Mouse (Mus musculus) megakaryocyte, adult 5-6 weeks (primary cell): ENCODE measurements around the gene Slc16a5. TPM values are rescaled to one million over a fixed set of nuclear protein-coding genes. Genes with fewer than 3 reads are reported as not detected.

Experiments used
- ATAC-seq: 2 replicates; pipeline ENCODE4 v1.8.0; 2016; ENCODE audit warnings: mild to moderate bottlenecking, inconsistent platforms; ENCODE audit not compliant: poor library complexity, severe bottlenecking
- total RNA-seq, 2 experiments: library from RNA; stranded (forward) in 1 of 2; stranded (reverse) in 1 of 2; fragments of 153-499, 151-499 nt in 1 of 2; fragments of 221-1000, 200-1000 nt in 1 of 2; gene quantifications; 2 replicates each; pipeline versions ENCODE4 v1.2.3 to v1.2.4; 2015 to 2017

Slc16a5 gene
- 0.09 and 0.42 TPM in 2 replicates for total RNA-seq (2015)
- 0.08 and 0.15 TPM in 2 replicates for total RNA-seq (2017)

DNA sequence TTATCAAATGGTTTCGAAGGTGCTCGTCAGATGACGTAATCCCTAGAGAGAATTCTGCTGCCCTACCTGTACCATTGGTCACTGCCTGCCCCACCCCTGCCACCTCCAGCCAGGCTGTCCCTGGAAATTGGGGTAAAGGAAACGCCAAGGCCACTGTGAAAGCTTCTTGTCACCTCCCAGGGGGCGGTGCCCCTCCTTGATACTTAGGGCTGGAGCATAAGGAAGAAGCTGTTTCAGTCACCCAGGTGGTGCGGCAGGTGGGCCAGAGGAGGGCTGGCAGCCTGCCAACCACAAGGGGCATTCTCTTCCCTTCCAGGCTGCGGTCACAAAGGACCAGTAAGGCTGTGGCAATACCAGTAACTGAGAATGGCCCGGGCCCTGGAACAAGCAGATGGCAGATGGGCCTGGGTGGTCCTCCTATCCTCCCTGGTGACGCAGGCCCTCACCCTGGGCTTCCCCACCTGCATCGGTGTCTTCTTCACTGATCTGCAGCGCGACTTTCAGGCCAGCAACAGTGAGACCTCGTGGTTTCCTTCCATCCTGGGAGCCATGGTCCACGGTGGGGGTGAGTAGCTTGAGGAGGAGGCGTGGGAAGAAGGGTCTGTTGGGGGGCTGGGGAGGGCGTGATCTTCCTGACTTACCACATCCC lies at the start of gene Slc16a5:
TSS of gene Slc16a5 (plus strand) at position 232 of the 649 bp plus-strand sequence.
- ATAC-seq, result no peak

DNA sequence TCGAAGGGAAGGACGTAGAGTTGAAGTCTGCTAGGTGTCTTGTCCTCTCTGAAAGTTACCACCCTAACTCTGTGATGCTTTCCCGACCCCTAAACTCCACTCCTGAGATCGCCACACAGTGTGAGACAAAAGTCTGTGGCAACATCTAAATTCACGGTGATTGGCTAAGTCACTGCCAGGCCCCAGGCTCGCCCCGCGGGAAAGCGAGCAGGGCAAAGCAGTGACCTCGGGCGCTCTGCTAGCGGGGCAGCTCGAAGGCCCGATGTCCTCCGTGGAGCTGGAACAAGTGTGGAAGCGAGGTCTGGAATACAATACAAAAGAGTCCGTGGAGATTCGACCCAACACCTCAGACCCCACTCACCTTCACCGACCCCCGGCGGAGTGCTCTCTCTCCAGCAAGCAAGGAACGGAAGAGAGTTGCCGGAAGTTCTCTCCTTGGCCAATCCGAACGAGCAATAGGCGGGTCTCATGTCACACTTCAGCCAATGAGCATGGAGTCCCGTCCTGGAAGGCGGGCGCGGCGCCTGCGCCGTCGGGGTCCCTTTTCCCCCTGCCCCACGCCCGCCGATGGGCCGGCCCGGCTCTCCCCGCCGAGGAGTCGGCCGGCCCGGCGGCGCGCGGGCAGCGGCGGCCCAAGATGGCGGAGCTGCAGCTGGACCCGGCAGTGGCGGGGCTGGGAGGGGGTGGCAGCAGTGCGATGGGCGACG lies 42.6 kb upstream of the Slc16a5 start, which contains the start of the genes Atp5h and Kctd2:
TSS of gene Atp5h (minus strand) at position 432 of the 707 bp plus-strand sequence.
TSS of gene Kctd2 (plus strand) at position 598 of the 707 bp plus-strand sequence.
- peak; percentile 98 for ATAC-seq

DNA sequence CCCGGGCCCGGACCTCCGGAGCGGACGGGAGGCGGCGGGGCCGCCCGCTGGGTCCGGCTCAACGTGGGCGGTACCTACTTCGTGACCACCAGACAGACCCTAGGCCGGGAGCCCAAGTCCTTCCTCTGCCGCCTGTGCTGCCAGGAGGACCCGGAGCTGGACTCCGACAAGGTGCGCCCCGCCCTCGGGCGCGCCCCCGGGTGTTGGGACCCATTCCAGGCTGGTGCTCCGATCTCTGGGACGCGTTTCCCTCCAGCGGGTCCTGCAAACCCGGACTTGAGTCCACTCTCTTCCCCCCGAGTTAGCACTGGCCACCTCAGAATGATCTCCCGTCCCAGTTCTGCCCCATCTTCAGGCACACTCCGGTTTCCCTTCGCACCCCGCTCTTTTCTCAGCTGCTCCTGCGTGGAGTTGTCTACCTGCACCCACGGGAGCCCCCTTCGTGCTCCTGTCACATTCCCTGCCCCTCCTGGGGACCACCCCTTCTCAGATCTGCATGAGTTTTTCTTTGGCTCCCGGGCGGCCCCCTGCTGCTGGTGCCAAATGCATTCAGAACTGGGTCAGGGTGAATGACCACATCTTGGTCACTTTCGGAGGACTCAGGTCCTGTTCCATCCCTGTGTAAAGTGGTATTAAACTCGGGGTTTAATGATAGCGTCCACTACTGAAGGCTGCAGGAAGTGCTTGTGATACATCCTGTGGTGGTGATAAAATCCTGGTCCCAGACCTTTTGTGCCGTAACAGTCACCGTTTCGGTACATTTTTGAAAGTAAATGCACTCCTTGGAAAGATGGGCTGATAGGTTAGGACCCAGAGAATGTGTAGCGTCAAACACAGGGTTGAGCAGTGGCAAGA lies 41.7 kb upstream of the Slc16a5 start:
- no peak for ATAC-seq

DNA sequence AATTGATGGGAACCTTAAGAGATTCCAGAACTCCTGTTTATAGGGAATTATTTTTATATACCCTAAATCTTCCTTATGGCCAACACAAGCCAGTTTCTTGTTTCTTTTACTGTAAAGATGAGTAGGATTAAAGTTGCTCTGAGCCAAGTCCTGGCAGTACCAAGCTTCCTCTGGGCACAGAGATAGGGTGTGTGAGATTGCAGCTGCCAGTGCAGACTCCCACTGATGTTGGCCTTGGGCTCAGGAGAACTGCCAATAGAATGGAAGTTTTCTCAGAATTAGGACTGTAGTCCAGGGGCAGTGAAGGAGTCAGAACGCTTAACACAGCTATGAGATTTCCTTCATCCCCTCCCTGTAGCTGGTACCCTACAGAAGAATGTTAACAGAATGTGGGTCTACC lies 40.9 kb upstream of the Slc16a5 start:
- ATAC-seq, result no peak

DNA sequence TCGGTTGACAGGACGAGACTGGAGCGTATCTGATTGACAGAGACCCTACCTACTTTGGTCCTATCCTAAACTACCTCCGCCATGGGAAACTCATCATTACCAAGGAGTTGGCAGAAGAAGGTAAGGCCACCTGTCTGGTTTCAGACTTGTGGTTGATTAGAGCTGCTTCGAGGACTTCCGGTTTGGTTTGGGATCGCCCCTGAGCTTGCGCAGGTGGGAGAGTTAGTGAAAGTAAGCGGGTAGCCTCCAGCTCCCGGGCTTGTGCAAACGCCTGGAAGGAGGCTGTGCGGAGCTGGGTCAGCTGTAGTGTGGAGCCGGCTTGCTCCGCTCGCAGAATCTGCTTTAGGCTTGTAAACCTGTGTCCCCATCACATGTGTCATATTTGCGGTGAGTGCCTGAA lies 40.3 kb upstream of the Slc16a5 start:
- ATAC-seq, result no peak

DNA sequence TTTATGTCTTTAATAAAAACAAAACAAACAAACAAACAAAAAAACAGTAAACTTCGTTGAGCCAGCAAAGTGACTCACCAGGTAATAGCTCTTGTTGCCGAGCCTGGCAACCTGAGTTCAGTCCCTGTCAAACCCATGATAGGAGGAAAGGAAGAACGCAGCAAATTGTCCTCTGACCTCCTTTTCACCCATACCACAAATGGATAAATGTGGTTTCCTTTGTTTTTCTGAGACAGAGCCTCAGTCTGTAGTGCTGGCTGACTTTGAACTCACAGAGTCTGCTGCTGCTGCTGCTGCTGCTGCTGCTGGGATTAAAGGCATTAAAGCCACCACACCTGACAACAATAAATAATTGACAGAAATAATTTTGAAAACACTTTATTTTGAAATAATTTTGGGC lies 39.2 kb upstream of the Slc16a5 start:
- no peak for ATAC-seq

DNA sequence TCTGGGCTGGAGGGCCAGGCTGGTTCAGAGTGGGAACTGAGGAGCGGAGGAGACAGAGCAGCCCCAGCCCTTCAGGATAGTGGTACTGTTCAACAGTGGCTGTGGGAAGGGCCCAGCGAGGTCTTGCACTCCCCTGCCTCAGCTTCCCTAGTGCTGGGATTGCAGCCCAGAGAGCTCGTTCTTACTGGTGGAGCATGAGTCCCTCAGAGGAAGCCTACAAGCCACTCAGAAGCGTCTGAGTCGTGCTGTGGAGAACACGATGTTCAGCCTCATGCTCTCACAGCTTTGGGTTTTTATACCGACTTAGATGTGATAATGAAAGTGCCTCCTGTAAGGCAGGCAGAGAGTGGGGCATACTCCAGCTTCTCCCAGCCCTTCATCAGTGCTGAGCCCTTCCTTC lies 37.6 kb upstream of the Slc16a5 start:
- ATAC-seq, result no peak

DNA sequence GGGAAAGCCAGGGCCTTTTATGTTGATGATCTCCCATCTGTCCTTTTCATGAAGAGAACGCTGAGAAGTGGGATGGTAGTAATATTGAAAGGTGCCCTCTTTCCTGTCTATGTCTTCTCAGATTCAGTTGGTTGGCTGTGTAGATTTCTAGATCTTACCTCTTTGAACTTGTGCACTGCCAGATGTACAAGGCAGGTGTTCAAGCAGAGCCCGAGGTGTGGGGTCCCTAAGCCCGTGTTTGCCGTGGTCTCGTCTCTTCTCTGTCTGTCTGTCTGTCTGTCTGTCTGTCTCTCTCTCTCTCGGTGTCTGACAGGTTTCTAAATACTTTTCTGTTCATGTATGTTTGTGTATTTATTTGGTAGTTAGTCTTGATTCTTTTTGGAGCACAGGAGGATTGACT lies 36.6 kb upstream of the Slc16a5 start:
- ATAC-seq, result no peak

DNA sequence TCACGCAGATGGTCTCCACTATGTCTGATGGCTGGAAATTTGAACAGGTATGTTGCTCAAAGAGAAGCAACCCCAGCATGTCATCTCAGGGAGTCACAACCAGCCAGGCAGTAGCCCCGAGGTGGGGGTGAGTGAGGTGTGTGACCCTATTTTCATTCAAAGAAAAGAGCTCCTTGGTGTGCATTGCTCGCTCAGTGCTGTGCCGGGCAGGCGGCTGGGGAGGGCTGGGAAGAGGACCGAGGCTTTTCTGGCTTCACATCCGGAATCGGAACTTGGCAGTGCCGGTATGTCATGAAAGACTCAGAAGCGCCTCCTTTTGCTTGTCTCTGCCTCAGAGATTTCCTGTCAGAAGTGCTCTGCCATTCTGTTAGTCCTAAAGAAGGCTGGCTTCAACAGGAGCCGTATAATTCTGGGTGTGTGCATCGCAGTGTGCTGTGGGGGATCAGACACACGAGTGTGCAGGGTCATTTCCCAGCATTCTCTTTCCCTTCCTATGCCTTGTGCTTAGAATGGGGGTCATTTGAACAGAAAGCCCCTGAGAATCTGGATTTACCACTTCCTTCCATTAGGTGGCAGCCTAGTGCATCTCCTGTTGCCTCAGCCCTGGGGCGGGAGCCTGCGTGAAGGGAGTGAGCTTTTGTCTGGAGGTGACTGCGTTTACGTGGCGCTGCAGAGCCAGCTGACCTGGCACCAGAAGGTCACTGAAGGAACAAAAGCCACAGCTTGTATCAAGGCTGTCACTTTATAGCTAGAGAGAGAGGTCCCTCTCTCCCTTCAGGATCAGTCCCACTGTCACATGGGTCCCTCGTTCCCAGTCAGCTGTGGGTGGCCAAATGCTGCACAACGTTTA lies 34.6 kb upstream of the Slc16a5 start:
- peak; percentile 92 for ATAC-seq

DNA sequence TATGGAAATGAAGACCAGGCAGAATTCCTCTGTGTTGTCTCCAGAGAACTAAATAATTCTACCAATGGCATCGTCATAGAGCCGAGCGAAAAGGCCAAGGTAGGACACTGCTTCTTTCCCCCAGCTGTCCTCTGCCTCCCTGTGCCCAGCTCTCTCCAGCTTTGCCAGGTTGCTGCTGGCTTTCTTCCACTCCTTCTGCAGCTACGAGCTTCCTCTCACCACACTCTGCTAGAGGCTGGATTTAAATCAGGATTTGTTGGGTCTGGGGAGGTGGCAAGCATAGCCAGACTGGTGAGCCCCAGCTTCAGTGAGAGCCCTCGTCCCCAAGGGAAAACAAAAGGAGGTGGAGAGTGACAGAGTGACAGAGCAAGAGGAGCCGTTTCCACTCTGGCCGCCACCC lies 33.0 kb upstream of the Slc16a5 start:
- no peak for ATAC-seq

DNA sequence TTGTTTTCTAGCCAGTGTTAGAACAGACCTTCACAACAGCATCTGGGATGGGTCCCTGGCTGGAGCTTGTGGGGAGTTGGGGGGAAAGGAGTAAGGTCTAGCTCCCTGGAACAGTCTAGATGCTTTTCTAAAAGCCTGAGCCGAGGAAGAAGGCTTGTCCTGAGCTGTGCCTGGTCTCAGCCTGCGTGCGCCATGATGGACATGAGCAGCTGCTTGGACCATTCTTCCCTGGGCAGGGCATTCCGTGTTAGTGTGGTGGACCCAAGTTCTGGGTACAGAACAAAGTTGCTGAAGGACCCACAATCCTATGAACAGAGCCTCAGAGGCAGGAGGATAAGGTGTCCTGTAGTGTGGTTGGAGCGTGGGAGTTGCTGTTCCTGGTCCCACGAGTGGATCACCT lies 31.7 kb upstream of the Slc16a5 start:
- no peak for ATAC-seq

DNA sequence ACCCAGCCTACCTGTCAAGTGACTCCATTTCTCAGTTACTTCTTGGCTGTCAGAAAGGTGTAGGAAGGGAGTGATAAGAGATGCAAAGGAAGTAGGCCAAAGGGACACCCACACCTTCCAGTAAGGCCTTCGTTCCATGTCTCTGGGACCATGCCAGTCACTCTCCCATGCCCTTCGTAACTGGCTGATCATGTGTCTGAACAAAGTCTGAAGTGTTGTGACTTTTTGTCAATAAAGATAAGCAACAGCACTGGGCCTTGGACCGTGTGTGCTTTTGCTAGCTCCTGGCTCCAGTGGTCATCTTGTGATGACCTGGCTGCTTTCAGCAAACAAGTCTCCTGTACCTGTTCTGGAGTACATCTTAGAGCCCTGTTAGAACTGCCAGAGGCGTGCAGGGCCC lies 29.5 kb upstream of the Slc16a5 start:
- ATAC-seq, result no peak

DNA sequence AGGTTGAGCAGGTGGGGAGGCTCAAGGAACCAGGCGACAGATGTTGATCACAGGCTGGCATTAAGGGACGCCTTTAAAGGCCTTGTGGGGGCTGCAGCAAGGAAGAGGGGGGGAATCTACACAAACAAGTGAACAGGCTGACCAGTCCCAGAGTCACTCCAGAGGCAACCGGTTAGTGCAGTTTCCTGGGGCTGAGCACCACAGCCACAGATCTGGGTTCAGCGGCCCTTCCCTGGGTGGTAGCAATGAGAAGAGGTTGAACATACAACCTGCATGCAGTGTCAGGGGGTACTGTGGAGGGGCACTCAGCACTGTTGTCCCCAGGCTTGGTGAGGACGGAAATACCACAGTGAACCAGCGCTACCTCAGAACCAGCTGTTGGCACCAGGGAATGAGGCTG lies 28.9 kb upstream of the Slc16a5 start:
- no peak for ATAC-seq

DNA sequence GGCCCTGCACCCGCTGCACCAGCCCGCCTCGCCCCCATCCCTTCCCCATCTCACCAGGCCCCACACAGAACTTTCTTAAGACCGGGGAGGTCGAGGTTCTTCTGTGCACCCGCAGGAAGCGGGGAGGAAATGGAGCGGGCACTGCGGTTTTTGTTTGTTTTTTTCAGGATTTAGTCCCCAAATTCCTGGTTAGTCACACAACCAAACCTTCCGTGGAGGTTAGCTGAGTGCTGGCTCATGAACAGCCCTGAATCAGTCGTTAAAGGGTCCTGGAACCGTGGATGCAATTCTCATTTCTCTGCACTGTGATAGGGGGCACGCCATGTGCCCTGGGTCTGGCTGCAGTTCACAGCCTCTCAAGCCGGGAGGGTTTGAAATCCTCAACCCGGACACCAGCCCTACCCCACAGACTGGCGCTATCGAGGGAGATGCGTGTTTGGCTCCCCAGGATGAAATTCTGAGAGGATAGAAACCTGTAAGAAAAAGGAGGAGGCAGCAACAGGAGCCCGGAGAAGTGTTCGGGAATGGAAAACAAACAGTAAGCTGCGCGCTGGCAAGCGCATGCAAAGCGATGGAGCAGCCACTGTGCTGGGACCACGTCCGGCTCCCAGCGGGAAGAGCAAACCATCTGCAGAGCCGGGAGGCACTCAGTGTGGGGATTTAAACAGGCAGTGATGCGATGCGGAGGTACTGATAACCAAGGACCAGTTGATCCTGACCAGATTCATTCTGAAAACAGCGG lies 26.5 kb upstream of the Slc16a5 start:
- ATAC-seq, result no peak

DNA sequence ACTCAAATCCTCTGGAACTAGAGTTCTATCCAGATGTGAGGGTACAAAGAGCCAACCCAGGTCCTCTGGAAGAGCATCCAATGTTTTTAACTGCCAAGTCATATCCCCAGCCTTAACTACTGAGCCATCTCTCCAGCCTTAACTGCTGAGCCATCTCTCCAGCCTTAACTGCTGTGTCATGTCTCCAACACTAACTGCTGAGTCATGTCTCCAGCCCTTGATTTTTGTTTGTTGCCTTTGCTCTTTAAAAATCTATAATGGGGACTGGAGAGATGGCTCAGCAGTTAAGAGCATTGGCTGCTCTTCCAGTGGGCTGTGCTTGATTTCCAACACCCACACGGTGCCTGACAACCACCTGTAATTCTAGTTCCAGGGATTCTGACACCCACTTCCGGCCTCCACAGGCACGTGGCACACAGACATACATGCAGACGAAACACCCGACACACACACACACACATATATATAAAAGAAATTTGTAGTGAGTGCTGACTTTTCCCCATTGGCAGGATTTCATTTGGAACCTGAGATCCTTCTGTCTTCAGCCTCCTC lies 24.6 kb upstream of the Slc16a5 start:
- ATAC-seq, result no peak

DNA sequence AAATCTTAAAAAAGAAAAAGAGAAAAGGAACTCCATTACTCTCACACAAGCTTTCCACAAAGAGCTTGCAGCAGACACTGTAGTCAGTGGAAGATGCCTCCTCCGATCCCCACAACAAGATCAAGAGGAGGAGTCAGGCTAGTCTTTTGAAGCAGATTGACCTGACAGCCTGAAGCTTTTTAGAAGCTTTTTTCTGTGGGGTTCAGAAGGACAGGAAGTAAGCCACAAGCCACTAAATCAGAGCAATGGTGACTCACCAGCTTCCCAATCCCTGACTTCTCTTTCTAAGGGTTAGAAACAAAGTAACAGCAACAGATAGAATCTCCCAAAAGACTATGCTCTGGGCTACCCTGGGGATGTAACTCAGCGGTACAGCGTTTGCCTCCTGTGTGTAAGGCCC lies 22.9 kb upstream of the Slc16a5 start:
- no peak for ATAC-seq

DNA sequence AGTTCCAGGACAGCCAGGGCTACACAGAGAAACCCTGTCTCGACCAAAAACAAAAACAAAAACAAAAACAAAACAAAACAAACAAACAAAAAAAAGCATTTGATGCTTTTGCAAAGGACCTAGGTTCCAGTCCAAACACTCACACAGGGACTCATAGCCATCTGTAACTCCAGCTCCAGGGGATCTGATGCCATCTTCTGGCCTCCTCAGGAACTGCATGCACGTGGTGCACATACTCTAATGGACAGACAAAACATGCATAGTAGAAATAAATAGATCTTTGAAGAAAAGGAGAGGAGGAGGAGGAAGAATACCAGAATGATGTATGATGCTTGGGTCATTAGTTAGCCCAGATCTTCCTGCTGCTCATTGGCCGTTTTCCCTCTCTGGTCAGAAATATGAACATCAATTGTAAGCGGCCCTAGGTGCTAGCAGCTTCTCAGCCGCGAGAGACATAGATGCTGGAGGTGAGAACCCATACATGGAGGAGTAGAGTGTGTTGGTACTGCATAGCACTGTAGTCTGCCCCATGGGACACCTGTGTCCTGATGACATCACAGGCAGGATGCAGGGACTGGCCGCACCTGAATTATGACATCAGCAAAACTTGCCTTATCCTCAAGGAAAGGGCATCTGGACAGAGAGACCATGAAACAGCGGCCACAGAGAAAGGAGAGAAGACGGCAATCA lies 22.2 kb upstream of the Slc16a5 start, which contains the start of gene Trim80:
TSS of gene Trim80 (plus strand) at position 640 of the 690 bp plus-strand sequence.
- ATAC-seq, result no peak

DNA sequence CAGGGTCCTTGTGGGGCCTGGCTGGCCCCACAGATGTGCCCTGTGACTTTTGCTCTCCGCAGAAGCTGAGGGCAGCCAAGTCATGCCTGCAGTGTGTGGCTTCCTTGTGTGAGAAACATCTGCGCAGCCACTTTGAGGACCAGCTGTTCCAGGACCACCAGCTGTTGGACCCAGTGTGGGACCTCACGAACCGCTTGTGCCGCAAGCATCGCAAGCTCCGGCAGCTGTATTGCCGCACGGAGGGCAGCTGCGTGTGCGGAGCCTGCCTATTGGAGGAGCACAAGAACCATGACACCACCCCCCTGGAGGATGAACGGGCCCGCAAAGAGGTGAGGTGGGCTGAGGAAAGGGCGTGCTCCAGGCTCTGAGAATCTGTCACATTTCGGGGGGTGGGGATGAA lies 20.9 kb upstream of the Slc16a5 start:
- no peak for ATAC-seq

DNA sequence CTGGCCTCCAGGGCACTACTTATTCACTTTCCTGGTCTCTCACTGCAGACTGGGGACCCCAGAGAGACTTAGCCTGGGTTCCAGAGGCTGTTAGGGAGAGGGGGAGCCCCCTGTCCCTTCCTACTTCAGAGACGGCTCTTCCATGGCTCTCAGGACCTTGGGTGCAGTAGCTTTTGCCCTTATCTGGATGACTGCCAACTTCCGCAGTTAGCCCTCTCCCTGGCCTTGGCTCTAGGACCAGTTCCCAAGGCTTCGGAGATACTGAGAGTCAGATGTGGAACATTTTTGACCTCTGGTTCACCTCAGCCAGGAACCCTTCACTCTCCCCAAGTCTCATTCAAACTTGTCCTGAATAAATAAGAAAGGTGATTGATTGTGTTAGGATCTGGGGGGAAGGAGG lies 15.4 kb upstream of the Slc16a5 start:
- ATAC-seq, result no peak
